Mouse (Mus musculus) myocyte (in vitro differentiated cells): ENCODE measurements around the gene Lpp.

Experiments
- E2F4 ChIP-seq: IDR thresholded peaks from one replicate; pipeline ENCODE4 v1.6.1; 2011; ENCODE audit warnings: mild to moderate bottlenecking, control low read depth, moderate library complexity; ENCODE audit not compliant: insufficient read depth
- MAX ChIP-seq: IDR thresholded peaks from one replicate; pipeline ENCODE4 v1.6.1; 2011; ENCODE audit warnings: low read depth, mild to moderate bottlenecking, control low read depth
- POLR2A ChIP-seq: IDR thresholded peaks from one replicate; pipeline ENCODE4 v1.6.1; 2011; ENCODE audit warnings: low read depth, mild to moderate bottlenecking, control low read depth, moderate library complexity; ENCODE audit not compliant: insufficient read length
- POLR2AphosphoS2 ChIP-seq: IDR thresholded peaks from one replicate; pipeline ENCODE4 v1.6.1; 2011; ENCODE audit warnings: low read depth, control low read depth; ENCODE audit not compliant: insufficient read length
- REST ChIP-seq: IDR thresholded peaks from one replicate; pipeline ENCODE4 v1.6.1; 2011; ENCODE audit warnings: mild to moderate bottlenecking, control low read depth, moderate library complexity; ENCODE audit not compliant: insufficient read depth, insufficient read length
- TCF12 ChIP-seq: IDR thresholded peaks from one replicate; pipeline ENCODE4 v1.6.1; 2011; ENCODE audit warnings: mild to moderate bottlenecking, control low read depth; ENCODE audit not compliant: poor library complexity, insufficient read depth, severe bottlenecking

- TF ChIP-seq TCF12, result no peak
- no peak for TF ChIP-seq POLR2A
- no peak for TF ChIP-seq MAX
- TF ChIP-seq REST, result no peak
- no peak for TF ChIP-seq E2F4
- no peak for TF ChIP-seq POLR2AphosphoS2
Observed at GRCm38 (mm10) chr16:24517501-24518042, 124.3 kb downstream of the Lpp start.
